Mouse (Mus musculus): Measurements from ENCODE around the gene Tra2a. TPM values are rescaled to one million over a fixed set of nuclear protein-coding genes. Genes with fewer than 3 reads are reported as not detected.
A peak's percentile ranks its signal among the peaks of the same experiment; 100 is the strongest.

Tra2a gene
- polyA plus RNA-seq, 1 experiment, result 2.7 TPM

GRCm38 (mm10) chr6:49214928-49215747, 48.7 kb downstream of the Tra2a start, which contains the start of gene Igf2bp3:
Gene Igf2bp3 (minus strand): TSS chr6:49214957.
- H3K4me1 ChIP-seq (ENCODE audit: control insufficient read depth), result peaks cover 41% of the 10 kb centered on the region
- peaks cover 12% of the 10 kb centered on the region for H3K27me3 ChIP-seq (ENCODE audit: control insufficient read depth)
- TF ChIP-seq TAL1 (IDR thresholded peaks at IDR 0.05; ENCODE audit: low read length) (no peak), GATA1 (IDR thresholded peaks at IDR 0.05; ENCODE audit: low read length) (no peak)
- H3K9me3 ChIP-seq (ENCODE audit: control insufficient read depth, low read length), result no peaks in the 10 kb centered on the region
- H3K4me3 ChIP-seq (replicated peaks), result peak within 1 kb of the TSS; percentile 68
- H3K36me3 ChIP-seq (ENCODE audit: control insufficient read depth), result no peaks in the 10 kb centered on the region

GRCm38 (mm10) chr6:49214086-49214927, 49.5 kb downstream of the Tra2a start:
- TF ChIP-seq TAL1 (IDR thresholded peaks at IDR 0.05; ENCODE audit: low read length) (no peak), GATA1 (IDR thresholded peaks at IDR 0.05; ENCODE audit: low read length) (no peak)
- peak overlapping the region; percentile 68 for H3K4me3 ChIP-seq (replicated peaks)
- peaks cover 40% of the 10 kb centered on the region for H3K4me1 ChIP-seq (ENCODE audit: control insufficient read depth)
- H3K36me3 ChIP-seq (ENCODE audit: control insufficient read depth), result no peaks in the 10 kb centered on the region
- no peaks in the 10 kb centered on the region for H3K9me3 ChIP-seq (ENCODE audit: control insufficient read depth, low read length)
- H3K27me3 ChIP-seq (ENCODE audit: control insufficient read depth), result peaks cover 12% of the 10 kb centered on the region

GRCm38 (mm10) chr6:49213581-49214085, 50.2 kb downstream of the Tra2a start:
- H3K9me3 ChIP-seq (ENCODE audit: control insufficient read depth, low read length), result no peaks in the 10 kb centered on the region
- H3K4me1 ChIP-seq (ENCODE audit: control insufficient read depth), result peaks cover 43% of the 10 kb centered on the region
- TF ChIP-seq TAL1 (IDR thresholded peaks at IDR 0.05; ENCODE audit: low read length) (no peak), GATA1 (IDR thresholded peaks at IDR 0.05; ENCODE audit: low read length) (no peak)
- H3K36me3 ChIP-seq (ENCODE audit: control insufficient read depth), result no peaks in the 10 kb centered on the region
- peak overlapping the region; percentile 68 for H3K4me3 ChIP-seq (replicated peaks)
- H3K27me3 ChIP-seq (ENCODE audit: control insufficient read depth), result peaks cover 12% of the 10 kb centered on the region

- Histone ChIP-seq H3K4me3 (replicated peaks) (peak overlapping the region; percentile 68), H3K4me1 (ENCODE audit: control insufficient read depth) (peaks cover 49% of the 10 kb centered on the region), H3K9me3 (ENCODE audit: control insufficient read depth, low read length) (no peaks in the 10 kb centered on the region), H3K36me3 (ENCODE audit: control insufficient read depth) (peaks cover 3% of the 10 kb centered on the region; the same call in 1 of the 2 replicates), H3K27me3 (ENCODE audit: control insufficient read depth) (peaks cover 12% of the 10 kb centered on the region)
- TF ChIP-seq TAL1 (IDR thresholded peaks at IDR 0.05; ENCODE audit: low read length) (no peak), GATA1 (IDR thresholded peaks at IDR 0.05; ENCODE audit: low read length) (no peak)
These were observed 50.8 kb downstream of the Tra2a start for GRCm38 (mm10) chr6:49212931-49213580.

- Histone ChIP-seq H3K9me3 (ENCODE audit: control insufficient read depth, low read length) (no peaks in the 10 kb centered on the region), H3K4me1 (ENCODE audit: control insufficient read depth) (peaks cover 54% of the 10 kb centered on the region), H3K4me3 (replicated peaks) (no peak overlapping the region), H3K27me3 (ENCODE audit: control insufficient read depth) (peaks cover 12% of the 10 kb centered on the region), H3K36me3 (ENCODE audit: control insufficient read depth) (peaks cover 3% of the 10 kb centered on the region; the same call in 1 of the 2 replicates)
- TF ChIP-seq TAL1 (IDR thresholded peaks at IDR 0.05; ENCODE audit: low read length) (no peak), GATA1 (IDR thresholded peaks at IDR 0.05; ENCODE audit: low read length) (no peak)
These were observed 51.7 kb downstream of the Tra2a start for GRCm38 (mm10) chr6:49212141-49212540.

- TF ChIP-seq GATA1 (IDR thresholded peaks at IDR 0.05; ENCODE audit: low read length), result no peak
- no peak for TF ChIP-seq TAL1 (IDR thresholded peaks at IDR 0.05; ENCODE audit: low read length)
- H3K4me3 ChIP-seq (replicated peaks), result no peak overlapping the region
- no peaks in the 10 kb centered on the region for H3K9me3 ChIP-seq (ENCODE audit: control insufficient read depth, low read length)
- peaks cover 54% of the 10 kb centered on the region for H3K4me1 ChIP-seq (ENCODE audit: control insufficient read depth)
- H3K27me3 ChIP-seq (ENCODE audit: control insufficient read depth), result peaks cover 12% of the 10 kb centered on the region
- peaks cover 4% of the 10 kb centered on the region for H3K36me3 ChIP-seq (ENCODE audit: control insufficient read depth)
These were observed 52.2 kb downstream of the Tra2a start for GRCm38 (mm10) chr6:49211596-49211995.

- Histone ChIP-seq H3K27me3 (ENCODE audit: control insufficient read depth) (peaks cover 12% of the 10 kb centered on the region), H3K9me3 (ENCODE audit: control insufficient read depth, low read length) (no peaks in the 10 kb centered on the region), H3K4me3 (replicated peaks) (peak overlapping the region; percentile 11), H3K36me3 (ENCODE audit: control insufficient read depth) (peaks cover 13% of the 10 kb centered on the region), H3K4me1 (ENCODE audit: control insufficient read depth) (peaks cover 52% of the 10 kb centered on the region)
- no peak for TF ChIP-seq GATA1 (IDR thresholded peaks at IDR 0.05; ENCODE audit: low read length)
- no peak for TF ChIP-seq TAL1 (IDR thresholded peaks at IDR 0.05; ENCODE audit: low read length)
These were observed 53.7 kb downstream of the Tra2a start for GRCm38 (mm10) chr6:49209881-49210854.

- H3K27me3 ChIP-seq (ENCODE audit: control insufficient read depth), result peaks cover 12% of the 10 kb centered on the region
- TF ChIP-seq GATA1 (IDR thresholded peaks at IDR 0.05; ENCODE audit: low read length), result no peak
- no peak for TF ChIP-seq TAL1 (IDR thresholded peaks at IDR 0.05; ENCODE audit: low read length)
- H3K36me3 ChIP-seq (ENCODE audit: control insufficient read depth), result peaks cover 17% of the 10 kb centered on the region
- peak overlapping the region; percentile 50 for H3K4me3 ChIP-seq (replicated peaks)
- H3K4me1 ChIP-seq (ENCODE audit: control insufficient read depth), result peaks cover 44% of the 10 kb centered on the region
- H3K9me3 ChIP-seq (ENCODE audit: control insufficient read depth, low read length), result no peaks in the 10 kb centered on the region
These were observed 54.9 kb downstream of the Tra2a start for GRCm38 (mm10) chr6:49208935-49209334.

Data from erythroblast, embryonic 14.5 days (primary cell).